Mouse (Mus musculus) hindbrain, embryonic 12.5 days (tissue): ENCODE data around the gene Arid3a. TPM values are rescaled to one million over a fixed set of nuclear protein-coding genes. Genes with fewer than 3 reads are reported as not detected.
"Not testable (repeated sequence)": the region's sequence is repeated elsewhere in the genome, so short reads cannot be mapped to it uniquely, and the experiment has no call there.

ENCODE experiments used
- ATAC-seq: fragments of 200-750 bp; cut with Nextera tagmentation; 2 replicates; pipeline ENCODE4 v1.8.0; 2017; ENCODE audit warnings: moderate TSS enrichment; ENCODE audit not compliant: low FRiP score
- H3K27ac ChIP-seq: fragments of 300-500 bp; sonication (generic); 2 replicates; pipeline ENCODE4 v1.5.1; 2016; ENCODE audit warnings: mild to moderate bottlenecking
- H3K27me3 ChIP-seq: fragments of 300-500 bp; sonication (generic); 2 replicates; pipeline ENCODE4 v1.6.1; 2016; ENCODE audit warnings: mild to moderate bottlenecking
- H3K36me3 ChIP-seq: fragments of 300-500 bp; sonication (generic); 2 replicates; pipeline ENCODE4 v1.6.1; 2016; ENCODE audit warnings: mild to moderate bottlenecking
- H3K4me1 ChIP-seq: fragments of 300-500 bp; sonication (generic); 2 replicates; pipeline ENCODE4 v1.6.1; 2016
- H3K4me2 ChIP-seq: fragments of 300-500 bp; sonication (generic); replicated peaks from 2 replicates; pipeline ENCODE4 v1.6.1; 2016; ENCODE audit warnings: mild to moderate bottlenecking
- H3K4me3 ChIP-seq: fragments of 300-500 bp; sonication (generic); 2 replicates; pipeline ENCODE4 v1.5.1; 2016; ENCODE audit warnings: mild to moderate bottlenecking
- H3K9ac ChIP-seq: fragments of 300-500 bp; sonication (generic); 2 replicates; pipeline ENCODE4 v1.6.1; 2016; ENCODE audit warnings: mild to moderate bottlenecking, moderate library complexity
- H3K9me3 ChIP-seq: fragments of 300-500 bp; sonication (generic); replicated peaks from 2 replicates; pipeline ENCODE4 v1.6.1; 2016; ENCODE audit warnings: mild to moderate bottlenecking
- WGBS: fragments of 180-500 bp; shearing (Covaris S2); methylation state at CpG from one replicate; pipeline ENCODE4 v1.1.7; 2016; 5-methylcytosine and 5-hydroxymethylcytosine counted together
- polyA plus RNA-seq: library from polyadenylated mRNA; unstranded; fragments of >200 nt; fragmentation: Nextera tagmentation; extraction: Ambion mirVana; gene quantifications from 2 replicates; pipeline ENCODE4 v1.2.1, GENCODE M21; 2016

Gene Arid3a
- polyA plus RNA-seq, 1 experiment from 2014 or later, result 5.3 TPM

DNA sequence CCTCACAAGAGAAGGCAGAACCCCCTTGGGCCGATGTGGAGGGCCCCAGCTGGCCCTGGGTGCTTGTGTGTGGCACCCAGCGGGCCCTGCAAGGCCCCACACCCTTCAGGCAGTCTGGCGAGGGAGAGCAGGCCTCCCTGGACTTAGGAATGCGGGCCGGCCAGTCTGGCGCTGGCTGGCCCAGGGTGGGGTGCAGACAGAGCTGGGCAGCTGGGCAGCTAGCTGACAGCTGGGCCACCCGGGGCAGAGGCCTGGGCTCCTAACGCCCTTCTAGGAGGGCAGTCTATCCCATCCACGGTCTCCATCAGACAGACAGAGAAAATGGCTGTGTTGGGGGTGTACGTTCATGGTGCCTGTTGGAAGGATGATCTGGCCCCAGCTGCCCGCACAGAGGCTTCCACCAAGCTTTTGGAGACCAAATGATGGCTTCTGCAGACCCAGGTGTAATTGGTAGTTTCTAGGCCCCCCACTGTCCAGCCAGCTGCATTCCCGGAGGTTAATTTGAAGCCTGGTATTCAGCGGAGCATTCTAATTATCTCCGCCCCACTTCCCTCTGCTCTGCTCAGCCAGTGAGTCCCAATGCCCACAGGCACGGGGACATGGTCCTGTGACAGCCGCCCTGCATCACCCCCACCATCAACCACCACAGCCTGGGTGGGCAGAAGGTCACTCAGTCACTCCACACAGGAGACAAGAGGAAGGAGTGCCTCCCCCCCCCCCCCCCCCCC lies 18.8 kb downstream of the Arid3a start:
- no peak overlapping the region for H3K4me3 ChIP-seq
- 14% methylated on average over 16 of the region's 16 CpGs for WGBS
- peak; percentile 58 for ATAC-seq
- H3K9ac ChIP-seq, result peak overlapping the region; percentile 47
- peaks cover 30% of the 10 kb centered on the region for H3K4me1 ChIP-seq
- peaks cover 41% of the 10 kb centered on the region for H3K36me3 ChIP-seq
- H3K27me3 ChIP-seq, result no peaks in the 10 kb centered on the region
- H3K27ac ChIP-seq, result peak overlapping the region; percentile 74
- H3K9me3 ChIP-seq, result no peaks in the 10 kb centered on the region
- H3K4me2 ChIP-seq, result peak overlapping the region; percentile 11; the same call in 1 of the 2 replicates

DNA sequence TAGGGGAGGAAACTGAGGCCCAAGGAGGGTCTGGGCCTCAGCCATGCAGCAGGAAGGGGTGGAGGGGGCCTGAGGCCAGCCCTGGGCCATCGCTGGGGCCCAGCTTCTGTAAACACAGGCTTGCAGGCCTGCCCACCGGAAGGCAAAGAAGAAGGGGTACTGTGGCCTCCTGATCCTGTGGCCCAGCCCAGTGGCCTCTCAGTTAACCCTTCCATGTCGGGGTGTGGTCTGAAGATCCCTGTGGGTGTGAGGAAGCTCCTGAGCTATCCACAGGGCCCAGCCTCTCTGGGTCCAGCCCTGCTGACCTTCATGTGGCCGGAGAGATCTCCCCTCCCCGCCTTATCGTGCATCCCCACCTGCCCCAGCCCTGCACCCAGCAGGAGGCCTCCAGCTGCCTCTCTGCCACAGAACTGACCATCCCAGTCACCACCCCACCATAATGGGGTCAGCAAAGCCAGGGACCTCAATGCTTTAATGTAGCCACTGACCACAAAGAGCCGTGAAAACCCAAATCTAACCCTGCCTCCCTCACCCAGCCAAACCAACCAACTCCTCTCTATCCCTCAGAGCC lies 20.0 kb downstream of the Arid3a start:
- no peak overlapping the region for H3K4me2 ChIP-seq
- 11% methylated on average over 7 of the region's 7 CpGs for WGBS

DNA sequence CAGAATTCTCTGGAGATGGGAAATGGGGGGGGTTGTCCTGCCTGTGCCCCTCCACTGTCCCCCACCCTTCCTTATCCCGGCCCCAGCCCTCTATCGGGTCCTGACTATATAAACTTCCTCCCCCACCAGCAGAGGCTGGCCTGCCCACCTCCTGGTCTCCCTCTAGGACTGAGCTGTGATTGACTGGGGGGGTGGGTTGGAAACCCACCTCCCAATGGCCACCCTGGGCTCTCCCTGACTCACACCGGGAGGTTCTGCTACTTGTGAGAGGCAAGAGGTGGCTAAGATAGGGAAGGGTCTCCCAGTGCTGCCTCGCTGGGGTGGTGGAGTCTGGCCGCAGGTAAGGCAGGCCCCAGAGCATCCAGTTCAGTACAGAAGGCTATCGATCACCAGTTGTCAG lies 20.7 kb downstream of the Arid3a start:
- H3K27me3 ChIP-seq, result no peaks in the 10 kb centered on the region
- H3K4me3 ChIP-seq, result no peak overlapping the region

More for the DNA sequence above, 20.0 kb downstream of the Arid3a start:
- H3K27me3 ChIP-seq, result no peaks in the 10 kb centered on the region
- peaks cover 49% of the 10 kb centered on the region for H3K36me3 ChIP-seq
- H3K4me3 ChIP-seq, result no peak overlapping the region
- peaks cover 30% of the 10 kb centered on the region for H3K4me1 ChIP-seq
- H3K9ac ChIP-seq, result peak overlapping the region; percentile 49
- ATAC-seq, result no peak
- H3K27ac ChIP-seq, result peak overlapping the region; percentile 74
- no peaks in the 10 kb centered on the region for H3K9me3 ChIP-seq

DNA sequence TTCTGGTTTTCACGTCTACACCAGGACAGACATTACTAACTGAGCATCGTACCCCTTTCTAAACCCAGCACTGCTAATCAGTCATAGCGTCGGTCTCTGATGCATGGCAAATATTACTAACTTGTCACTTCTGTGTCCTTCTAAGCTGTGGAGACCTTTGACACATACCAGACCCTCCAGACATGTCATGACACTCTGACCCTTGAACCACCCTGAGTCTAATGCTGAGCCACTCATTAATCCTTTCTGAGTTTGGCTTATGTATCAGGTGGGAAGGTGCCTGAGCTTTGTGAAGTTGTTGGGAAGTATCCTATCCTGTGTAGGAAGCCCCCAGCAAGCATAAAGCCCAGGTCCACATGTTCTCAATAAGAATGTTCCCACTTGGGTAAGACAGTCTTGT lies 23.0 kb downstream of the Arid3a start:
- WGBS, result 92% methylated on average over 4 of the region's 4 CpGs
- Histone ChIP-seq H3K4me1 (peaks cover 24% of the 10 kb centered on the region), H3K9ac (no peak overlapping the region), H3K4me3 (no peak overlapping the region), H3K27ac (no peak overlapping the region), H3K27me3 (peaks cover 3% of the 10 kb centered on the region; the same call in 1 of the 2 replicates), H3K36me3 (peaks cover 55% of the 10 kb centered on the region), H3K4me2 (no peak overlapping the region), H3K9me3 (no peaks in the 10 kb centered on the region)
- ATAC-seq, result no peak

More for the DNA sequence above, 20.7 kb downstream of the Arid3a start:
- Histone ChIP-seq H3K27ac (no peak overlapping the region), H3K36me3 (peaks cover 45% of the 10 kb centered on the region), H3K9me3 (no peaks in the 10 kb centered on the region), H3K4me2 (no peak overlapping the region), H3K9ac (no peak overlapping the region), H3K4me1 (peaks cover 30% of the 10 kb centered on the region)
- no peak for ATAC-seq
- WGBS, result 73% methylated on average over 6 of the region's 6 CpGs

DNA sequence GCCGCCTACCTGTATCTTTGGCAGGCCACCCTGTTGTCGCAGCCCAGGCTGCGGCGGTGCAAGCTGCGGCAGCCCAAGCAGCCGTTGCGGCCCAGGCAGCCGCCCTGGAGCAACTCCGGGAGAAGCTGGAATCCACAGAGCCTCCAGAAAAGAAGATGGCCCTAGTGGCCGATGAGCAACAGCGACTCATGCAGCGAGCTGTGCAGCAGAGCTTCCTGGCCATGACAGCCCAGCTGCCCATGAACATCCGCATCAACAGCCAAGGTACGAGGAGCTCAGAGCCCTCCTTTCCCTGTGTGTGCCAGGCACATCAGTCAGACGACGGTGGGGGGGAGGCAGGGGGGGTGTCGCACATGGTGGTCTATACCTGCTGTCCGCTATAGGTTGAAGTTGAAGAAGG lies 23.8 kb downstream of the Arid3a start:
- Histone ChIP-seq H3K27ac (no peak overlapping the region), H3K4me2 (no peak overlapping the region), H3K4me1 (peaks cover 18% of the 10 kb centered on the region), H3K36me3 (peaks cover 55% of the 10 kb centered on the region), H3K9ac (no peak overlapping the region), H3K27me3 (peaks cover 7% of the 10 kb centered on the region; the same call in 1 of the 2 replicates), H3K4me3 (no peak overlapping the region), H3K9me3 (no peaks in the 10 kb centered on the region)
- no peak for ATAC-seq
- 90% methylated on average over 18 of the region's 18 CpGs for WGBS

DNA sequence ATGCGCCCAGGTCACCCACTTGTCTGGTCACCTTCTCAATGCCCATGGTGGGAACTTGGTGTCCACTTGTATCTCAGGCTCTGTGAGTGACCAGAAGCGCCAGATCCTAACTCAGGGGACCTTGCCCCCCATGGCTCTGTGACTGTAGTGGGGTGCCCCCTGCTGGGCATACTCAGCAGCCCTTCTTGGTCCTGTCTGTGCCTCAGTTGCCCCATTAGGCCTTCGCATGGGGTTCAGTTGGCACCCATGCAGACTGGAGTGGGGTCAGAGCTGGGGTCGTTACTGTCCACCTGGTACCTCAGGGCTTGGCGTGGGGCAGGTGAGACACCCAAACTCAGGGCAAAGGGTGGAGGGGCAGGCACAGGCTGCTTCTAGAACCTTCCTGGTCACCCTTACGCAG lies 27.1 kb downstream of the Arid3a start:
- Histone ChIP-seq H3K4me2 (no peak overlapping the region), H3K9me3 (no peaks in the 10 kb centered on the region), H3K9ac (no peak overlapping the region), H3K36me3 (peaks cover 40% of the 10 kb centered on the region), H3K4me1 (peaks cover 4% of the 10 kb centered on the region; the same call in 1 of the 2 replicates), H3K27ac (no peak overlapping the region), H3K4me3 (no peak overlapping the region), H3K27me3 (peaks cover 16% of the 10 kb centered on the region; the same call in 1 of the 2 replicates)
- WGBS, result 88% methylated on average over 6 of the region's 6 CpGs
- ATAC-seq, result no peak

DNA sequence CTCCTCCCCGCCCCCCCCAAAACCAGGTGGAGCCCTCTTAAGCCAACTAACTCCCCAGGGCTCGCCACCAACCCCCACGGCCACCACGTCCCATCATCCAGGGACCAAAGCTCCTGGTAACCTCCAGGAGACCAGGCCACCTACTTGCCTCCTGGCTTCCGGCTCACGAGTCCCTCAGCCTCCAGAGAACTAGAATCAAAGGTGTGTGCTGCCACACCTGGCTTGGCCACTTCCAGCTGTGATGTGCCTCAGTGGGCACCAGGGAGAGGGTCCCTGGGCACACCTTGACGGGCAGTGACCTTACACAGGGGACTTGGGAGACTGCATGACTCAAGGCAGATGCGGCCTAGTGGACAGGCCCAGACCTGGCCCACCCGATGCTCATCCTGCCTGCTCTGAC lies 28.8 kb downstream of the Arid3a start:
- no peak for ATAC-seq
- WGBS, result 75% methylated on average over 9 of the region's 9 CpGs
- Histone ChIP-seq H3K4me2 (no peak overlapping the region), H3K36me3 (peaks cover 22% of the 10 kb centered on the region), H3K9me3 (no peaks in the 10 kb centered on the region), H3K4me1 (peaks cover 6% of the 10 kb centered on the region), H3K4me3 (no peak overlapping the region), H3K27me3 (peaks cover 16% of the 10 kb centered on the region; the same call in 1 of the 2 replicates), H3K9ac (peak overlapping the region; percentile 18; the same call in 1 of the 2 replicates), H3K27ac (no peak overlapping the region)

DNA sequence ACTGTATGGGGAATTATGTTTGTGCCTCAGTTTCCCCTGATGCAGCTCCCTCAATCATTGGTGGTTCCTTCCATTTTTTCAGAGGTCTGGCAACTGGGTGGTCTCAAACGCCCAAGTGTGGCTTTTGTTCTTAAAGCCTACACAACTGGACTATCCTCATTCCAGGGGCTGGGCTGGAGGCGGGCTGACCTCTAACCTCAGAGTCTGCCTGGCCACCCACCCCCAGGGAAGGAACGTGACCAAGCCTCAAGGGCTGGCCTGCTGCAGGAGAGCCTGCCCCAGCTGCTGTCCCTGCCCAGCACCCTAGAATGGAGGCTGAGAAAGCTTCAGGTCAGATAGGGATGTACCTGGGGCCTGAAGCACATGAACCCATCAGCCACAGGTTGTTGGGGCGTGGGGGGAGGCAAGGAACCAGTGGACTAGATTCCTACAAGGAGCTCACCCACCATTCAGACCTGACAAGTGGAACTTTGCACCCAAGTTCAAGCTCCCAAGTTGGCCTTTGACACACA lies 29.9 kb downstream of the Arid3a start:
- 19% methylated on average over 4 of the region's 4 CpGs for WGBS
- H3K9ac ChIP-seq, result no peak overlapping the region
- H3K27ac ChIP-seq, result no peak overlapping the region
- no peak for ATAC-seq
- H3K4me3 ChIP-seq, result no peak overlapping the region
- peaks cover 13% of the 10 kb centered on the region for H3K4me1 ChIP-seq
- no peak overlapping the region for H3K4me2 ChIP-seq
- no peaks in the 10 kb centered on the region for H3K9me3 ChIP-seq
- peaks cover 16% of the 10 kb centered on the region; the same call in 1 of the 2 replicates for H3K27me3 ChIP-seq
- H3K36me3 ChIP-seq, result peaks cover 13% of the 10 kb centered on the region

DNA sequence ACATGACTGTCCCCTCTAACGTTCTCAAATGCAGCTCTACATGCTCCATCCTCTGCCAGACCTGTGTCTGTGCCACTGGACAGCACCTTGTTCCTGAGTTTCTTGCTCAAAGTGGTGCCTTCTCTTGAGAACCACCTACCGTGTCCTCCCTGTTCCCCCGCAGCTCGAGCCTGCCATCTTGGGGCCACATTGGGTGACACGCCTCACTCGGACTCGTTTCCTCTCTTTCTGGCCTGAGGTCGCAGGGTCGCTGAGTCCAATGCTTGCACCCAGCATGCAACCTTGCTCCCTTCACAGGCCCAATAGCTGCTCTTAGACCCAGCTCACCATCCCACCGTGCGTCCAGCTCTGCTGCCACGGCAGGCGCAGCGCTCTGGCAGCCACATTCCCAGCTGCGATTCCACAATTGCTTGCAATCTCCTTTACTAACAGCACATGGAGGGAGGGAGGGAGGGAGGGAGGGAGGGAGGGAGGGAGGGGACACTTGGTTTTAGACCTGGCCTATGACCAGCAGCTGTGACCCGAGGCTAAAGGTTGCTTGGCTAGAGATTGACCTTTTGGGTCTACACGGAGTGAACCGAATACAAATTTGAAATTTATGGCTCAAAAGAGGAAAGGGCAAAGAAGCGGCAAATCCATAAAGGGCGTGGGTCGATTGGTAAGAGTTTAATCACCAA lies 31.4 kb downstream of the Arid3a start:
- no peaks in the 10 kb centered on the region for H3K9me3 ChIP-seq
- ATAC-seq, result no peak
- H3K4me3 ChIP-seq, result no peak overlapping the region
- H3K27ac ChIP-seq, result no peak overlapping the region
- 11% methylated on average over 21 of the region's 21 CpGs for WGBS
- peaks cover 13% of the 10 kb centered on the region for H3K4me1 ChIP-seq
- peak overlapping the region; percentile 27; the same call in 1 of the 2 replicates for H3K4me2 ChIP-seq
- H3K27me3 ChIP-seq, result peaks cover 16% of the 10 kb centered on the region; the same call in 1 of the 2 replicates
- H3K36me3 ChIP-seq, result peaks cover 17% of the 10 kb centered on the region
- H3K9ac ChIP-seq, result 0 out of 2 replicates have a peak overlapping the region, but pooled peaks have one; percentile 27

DNA sequence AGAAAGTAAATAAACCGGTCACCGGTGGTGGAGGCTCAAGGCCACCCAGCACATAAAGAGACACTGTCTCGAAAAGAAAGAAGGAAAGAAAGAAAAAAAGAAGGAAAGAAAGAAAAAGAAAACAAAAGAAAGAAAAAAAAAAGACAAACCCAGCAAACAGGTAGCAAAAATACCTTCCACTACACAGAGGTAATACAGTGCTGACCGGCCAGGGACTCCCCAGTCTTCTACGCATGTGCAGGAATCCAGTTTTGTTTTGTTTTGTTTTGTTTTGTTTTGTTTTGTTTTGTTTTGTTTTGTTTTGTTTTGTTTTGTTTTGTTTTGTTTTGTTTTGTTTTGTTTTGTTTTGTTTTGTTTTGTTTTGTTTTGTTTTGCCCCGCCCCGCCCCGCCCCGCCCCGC lies 32.6 kb downstream of the Arid3a start:
- not testable (repeated sequence) for H3K9me3 ChIP-seq, H3K27ac ChIP-seq, H3K9ac ChIP-seq, ATAC-seq
- H3K4me1 ChIP-seq, result peaks cover 13% of the 10 kb centered on the region
- H3K27me3 ChIP-seq, result peaks cover 13% of the 10 kb centered on the region; the same call in 1 of the 2 replicates
- peaks cover 26% of the 10 kb centered on the region for H3K36me3 ChIP-seq
- H3K4me3 ChIP-seq, result peak overlapping the region; percentile 93; the same call in 1 of the 2 replicates
- 55% methylated on average over 6 of the region's 10 CpGs for WGBS
- H3K4me2 ChIP-seq, result peak overlapping the region; percentile 68

DNA sequence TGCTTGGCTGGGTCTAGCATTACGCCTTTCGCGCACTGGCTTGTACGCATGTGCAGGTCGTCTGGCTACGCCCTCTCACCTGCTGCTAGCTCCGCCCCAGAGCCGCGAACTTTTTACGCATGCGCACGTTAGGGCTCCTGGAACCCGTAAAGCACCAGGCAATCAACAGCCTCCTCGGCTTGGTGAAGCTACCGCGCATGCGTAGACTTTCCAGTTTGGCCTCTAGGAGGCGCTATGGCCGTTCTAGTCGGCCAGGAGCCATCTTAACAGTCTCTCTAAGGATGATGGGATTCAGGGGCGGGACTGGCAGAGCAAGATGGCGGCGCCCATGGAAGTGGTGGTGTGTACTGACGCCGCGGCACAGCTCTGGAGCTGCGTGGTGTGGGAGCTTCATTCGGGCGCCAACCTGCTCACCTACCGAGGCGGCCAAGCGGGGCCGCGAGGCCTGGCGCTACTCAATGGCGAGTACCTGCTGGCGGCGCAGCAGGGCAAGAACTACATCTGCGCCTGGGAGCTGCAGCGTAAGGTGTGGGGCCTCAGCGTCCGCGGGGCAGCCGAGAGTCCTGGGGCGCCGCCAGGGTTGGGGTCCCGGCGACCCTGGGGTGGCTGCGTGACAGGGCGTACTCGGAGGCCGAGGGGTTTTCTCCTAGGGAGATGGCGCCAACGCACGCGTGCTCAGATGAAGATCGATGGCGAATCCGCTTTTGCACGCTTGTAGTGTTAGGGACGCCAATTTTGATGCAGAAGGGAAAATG lies 33.2 kb downstream of the Arid3a start, which contains the start of gene Wdr18:
Gene Wdr18, plus strand, starts transcription at position 306 of the 755 bp plus-strand sequence.
- Histone ChIP-seq H3K27me3 (peaks cover 13% of the 10 kb centered on the region; the same call in 1 of the 2 replicates), H3K4me1 (peaks cover 13% of the 10 kb centered on the region), H3K9ac (peak within 1 kb of the TSS; percentile 83), H3K9me3 (no peaks in the 10 kb centered on the region), H3K36me3 (peaks cover 33% of the 10 kb centered on the region), H3K4me2 (peak within 1 kb of the TSS; percentile 68), H3K27ac (peak within 1 kb of the TSS; percentile 72; the same call in 1 of the 2 replicates), H3K4me3 (peak within 1 kb of the TSS; percentile 93)
- under 1% methylated on average over 61 of the region's 61 CpGs for WGBS
- peak; percentile 96 for ATAC-seq
